Mouse (Mus musculus) cerebellum, postnatal 25 days (tissue): ENCODE measurements around the gene Gtsf1l.

Experiments
- DNase-seq, 2 experiments: peaks; one replicate each; pipeline ENCODE4 v3.0.0; 2021; ENCODE audit warnings: mixed read lengths in 2 of 2

The Gtsf1l gene

DNA sequence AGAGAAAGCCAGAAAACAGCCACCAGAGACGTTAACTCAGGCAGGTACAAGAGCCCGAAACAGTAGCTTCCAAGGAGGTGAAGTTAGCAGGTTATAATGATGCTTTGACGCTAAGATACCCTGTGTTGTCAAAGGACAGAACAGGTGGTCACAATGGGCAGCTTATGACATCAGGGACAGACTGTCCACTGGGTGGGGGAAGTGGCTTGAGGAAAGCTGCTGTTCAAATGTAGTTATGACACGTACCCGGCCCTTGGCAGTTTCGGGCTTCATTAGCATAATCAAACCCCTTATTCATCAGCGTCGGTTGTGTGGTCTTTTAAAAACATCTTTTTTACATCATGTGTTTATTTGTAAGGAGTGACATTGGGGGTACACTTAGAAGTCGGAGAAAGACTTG, at the start of gene Gtsf1l:
Gtsf1l (minus strand) TSS at position 128 of the 400 bp plus-strand sequence.
- no peak for DNase-seq

GRCm38 (mm10) chr2:163136996-163137395, 49.3 kb upstream of the Gtsf1l start:
- DNase-seq: no peak

DNA sequence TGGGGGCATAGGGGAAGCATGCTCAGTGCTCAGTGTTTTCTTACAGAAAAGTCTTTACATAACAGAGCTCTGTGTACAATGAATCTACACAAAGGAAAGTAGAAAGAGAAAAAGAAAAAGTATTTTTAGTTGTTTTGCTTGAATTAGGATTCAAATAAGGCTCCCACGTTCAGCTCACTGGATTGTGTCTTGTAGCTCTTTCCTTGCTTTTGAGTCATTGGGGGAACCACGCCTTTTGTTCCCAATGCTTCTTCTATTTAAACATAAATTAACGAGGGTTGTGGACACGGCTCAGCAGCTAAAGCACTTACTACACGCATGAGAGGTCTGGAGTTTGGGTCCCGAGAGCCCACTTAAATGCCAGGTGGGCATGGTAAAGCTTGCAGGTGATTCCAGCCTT, 48.3 kb upstream of the Gtsf1l start:
- no peak for DNase-seq

DNA sequence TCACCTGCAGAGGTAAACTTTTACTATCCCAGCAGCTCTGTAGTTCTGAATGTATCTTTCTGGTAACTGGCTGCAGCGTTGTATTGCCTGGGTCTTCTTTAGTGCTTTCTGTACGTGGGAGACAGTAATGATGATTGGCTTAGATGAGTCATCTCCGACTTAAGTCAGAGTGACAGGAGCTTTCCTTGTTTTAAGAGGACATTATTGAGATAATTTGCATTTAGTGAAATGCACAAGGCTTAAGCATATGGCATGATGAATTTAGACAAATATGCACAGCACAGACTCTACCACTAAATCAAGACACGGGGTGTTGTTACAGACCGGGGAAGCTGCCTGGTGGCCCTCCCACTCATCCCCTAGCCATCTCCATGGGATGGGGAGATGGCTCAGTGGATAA, 44.7 kb upstream of the Gtsf1l start:
- DNase-seq: no peak

GRCm38 (mm10) chr2:163130837-163131236, 43.2 kb upstream of the Gtsf1l start:
- DNase-seq: no peak

GRCm38 (mm10) chr2:163123496-163123895, 35.8 kb upstream of the Gtsf1l start:
- DNase-seq: no peak

GRCm38 (mm10) chr2:163122319-163122718, 34.7 kb upstream of the Gtsf1l start:
- peak; percentile 54 to 74 for DNase-seq

DNA sequence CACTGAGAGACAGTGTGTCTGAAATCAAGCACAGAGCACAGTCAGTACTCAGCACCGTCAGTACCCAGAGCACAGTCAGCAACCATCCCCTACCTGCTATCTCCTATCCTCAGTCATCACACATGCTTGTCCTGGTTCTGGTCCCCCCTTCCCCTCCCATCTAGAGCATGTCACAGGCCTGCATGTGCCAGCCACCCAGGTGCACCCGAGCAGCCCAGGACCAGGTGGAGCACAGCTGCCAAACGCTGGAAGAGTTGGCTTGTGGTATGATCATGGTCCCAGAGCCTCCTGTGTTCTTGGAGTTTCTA, 33.7 kb upstream of the Gtsf1l start:
- DNase-seq: no peak

DNA sequence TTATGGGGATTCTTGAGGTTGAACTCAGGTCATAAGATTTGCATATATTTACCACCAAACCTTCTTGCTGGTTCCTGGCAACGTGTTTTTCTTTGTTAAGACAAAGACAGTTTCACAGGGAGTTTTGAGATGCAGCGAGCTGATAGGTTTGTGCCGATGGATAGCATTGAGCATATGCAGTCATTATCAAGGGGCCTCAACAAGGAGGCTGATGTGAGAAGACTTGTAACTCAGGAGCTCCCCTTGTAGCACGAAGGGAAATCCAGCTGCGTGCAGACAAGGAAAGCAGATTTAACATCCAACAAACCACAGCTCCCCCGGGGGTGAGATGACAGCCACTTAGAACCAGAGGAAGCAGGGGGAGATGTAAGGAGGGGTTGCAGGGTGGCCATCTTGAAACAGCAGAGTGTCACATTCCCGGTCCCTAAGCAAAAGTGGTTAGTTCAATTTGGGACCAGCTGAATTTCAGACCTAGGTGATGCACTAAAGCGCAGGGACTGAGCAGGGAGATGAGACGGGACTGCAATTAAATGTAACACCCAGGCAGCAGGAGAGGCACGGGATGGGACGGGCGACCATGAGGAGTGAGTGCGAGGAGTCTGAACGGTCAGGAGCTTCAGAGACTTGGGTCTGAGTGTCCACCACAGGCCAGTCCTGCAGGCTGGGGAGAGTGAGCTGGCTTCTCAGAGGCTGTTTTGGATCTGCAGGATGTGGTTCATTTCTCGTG, 33.1 kb upstream of the Gtsf1l start:
- DNase-seq: no peak

GRCm38 (mm10) chr2:163111413-163112201, 24.0 kb upstream of the Gtsf1l start:
- DNase-seq: no peak

GRCm38 (mm10) chr2:163110706-163111105, 23.1 kb upstream of the Gtsf1l start:
- DNase-seq: no peak

GRCm38 (mm10) chr2:163108385-163108784, 20.7 kb upstream of the Gtsf1l start:
- no peak for DNase-seq

GRCm38 (mm10) chr2:163104086-163104770, 16.6 kb upstream of the Gtsf1l start:
- DNase-seq: peak; percentile 30 to 59

GRCm38 (mm10) chr2:163102900-163103653, 15.4 kb upstream of the Gtsf1l start:
- DNase-seq: no peak

DNA sequence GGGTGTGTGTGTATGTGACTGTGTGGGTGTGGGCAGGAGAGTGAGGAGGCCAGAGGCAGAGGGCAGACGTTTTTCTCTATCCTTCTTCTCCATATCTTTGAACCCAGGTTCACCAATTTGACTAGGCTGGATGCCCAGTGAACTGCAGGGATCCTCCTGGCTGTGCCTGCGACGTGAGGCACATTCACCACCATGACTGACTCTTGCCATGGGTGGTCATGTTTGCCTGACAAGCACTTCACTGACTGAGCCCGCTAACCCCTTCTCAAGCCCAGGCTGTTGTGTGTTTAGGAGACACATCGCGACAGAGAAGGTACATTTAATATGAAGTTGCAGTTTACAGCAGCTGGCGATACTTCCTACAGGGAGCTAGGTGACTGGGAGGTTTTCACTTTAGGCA, 14.6 kb upstream of the Gtsf1l start:
- DNase-seq: peak in 1 of 2 experiments; percentile 17

GRCm38 (mm10) chr2:163101646-163102203, 14.1 kb upstream of the Gtsf1l start:
- peak; percentile 73 to 77 for DNase-seq

- no peak for DNase-seq
Measured at GRCm38 (mm10) chr2:163100551-163100950, 12.9 kb upstream of the Gtsf1l start.

- no peak for DNase-seq
Measured at GRCm38 (mm10) chr2:163099919-163100318, 12.3 kb upstream of the Gtsf1l start.

GRCm38 (mm10) chr2:163095784-163096183, 8.1 kb upstream of the Gtsf1l start:
- DNase-seq: no peak

DNA sequence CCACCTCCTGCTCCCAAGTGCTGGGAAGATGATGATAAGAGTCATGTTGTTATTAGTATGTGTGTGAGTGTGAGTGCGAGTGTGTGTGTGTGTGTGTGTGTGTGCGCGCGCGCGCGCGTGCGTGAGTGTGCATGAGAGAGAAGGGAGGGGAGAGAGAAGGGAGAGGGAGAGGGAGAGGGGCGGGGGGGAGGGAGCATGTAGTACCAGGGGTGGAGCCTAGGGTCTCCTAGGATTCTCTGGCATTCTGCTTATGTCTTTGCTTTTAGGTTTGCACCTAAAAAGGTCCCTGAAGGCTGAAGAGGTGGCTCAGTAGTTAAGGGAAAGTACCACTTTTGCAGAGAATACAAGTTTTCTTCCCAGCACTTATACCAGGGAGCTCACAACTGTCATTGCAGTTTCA, 7.3 kb upstream of the Gtsf1l start:
- no peak for DNase-seq

- DNase-seq: no peak
Measured at GRCm38 (mm10) chr2:163089475-163090123, 1.9 kb upstream of the Gtsf1l start.

DNA sequence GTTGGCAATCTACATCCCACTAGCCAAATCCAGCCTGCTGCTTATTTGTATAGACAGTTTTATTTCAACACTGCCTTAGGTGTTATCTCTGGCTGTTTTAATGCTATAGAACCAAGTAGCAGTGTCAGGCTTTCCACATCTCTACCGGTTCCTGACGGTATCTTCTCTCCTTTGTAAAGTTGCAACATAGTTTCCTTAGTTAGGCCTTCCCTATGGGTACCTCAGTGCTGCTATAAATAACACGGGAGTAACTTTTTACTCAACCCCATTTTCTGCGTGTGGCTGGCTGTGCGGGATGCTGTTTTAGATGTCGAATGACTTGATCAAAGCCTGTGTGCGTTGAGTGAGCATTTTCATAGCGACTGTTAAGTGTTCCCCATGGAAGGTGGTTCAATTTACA, 1.1 kb downstream of the Gtsf1l start:
- no peak for DNase-seq
